Mouse (Mus musculus): ENCODE results near the gene Olfr205. TPM values are rescaled to one million over a fixed set of nuclear protein-coding genes. Genes with fewer than 3 reads are reported as not detected.
"Not testable (repeated sequence)": the region's sequence is repeated elsewhere in the genome, so short reads cannot be mapped to it uniquely, and the experiment has no call there.

Gene Olfr205
- polyA plus RNA-seq (2016; fragmentation: Nextera tagmentation; extraction: Ambion mirVana): not detected in 2 replicates

GRCm38 (mm10) chr16:59331038-59331437, at the start of gene Olfr205:
Olfr205 (minus strand) TSS chr16:59331138.
- H3K36me3 ChIP-seq: no peaks in the 10 kb centered on the region
- H3K4me2 ChIP-seq (replicated peaks): no peak within 1 kb of the TSS
- no peaks in the 10 kb centered on the region for H3K9me3 ChIP-seq
- no peak within 1 kb of the TSS for H3K9ac ChIP-seq
- no peak within 1 kb of the TSS for H3K27ac ChIP-seq
- H3K4me1 ChIP-seq: no peaks in the 10 kb centered on the region
- H3K4me3 ChIP-seq: no peak within 1 kb of the TSS
- no peak for ATAC-seq (ENCODE audit: insufficient number of reproducible peaks, insufficient read depth, low FRiP score, low TSS enrichment)
- no peaks in the 10 kb centered on the region for H3K27me3 ChIP-seq

- WGBS: 81% methylated on average over 2 of the region's 2 CpGs
- no peak for ATAC-seq (ENCODE audit: insufficient number of reproducible peaks, insufficient read depth, low FRiP score, low TSS enrichment)
- Histone ChIP-seq H3K4me3 (no peak within 1 kb of the TSS), H3K27ac (no peak within 1 kb of the TSS), H3K36me3 (no peaks in the 10 kb centered on the region), H3K9me3 (no peaks in the 10 kb centered on the region), H3K9ac (no peak within 1 kb of the TSS), H3K4me1 (no peaks in the 10 kb centered on the region), H3K4me2 (replicated peaks) (no peak within 1 kb of the TSS), H3K27me3 (no peaks in the 10 kb centered on the region)
Measured at GRCm38 (mm10) chr16:59363893-59364292, 33.0 kb upstream of the Olfr205 start, which contains the start of gene Olfr209. Olfr209 (minus strand) TSS chr16:59363993.

GRCm38 (mm10) chr16:59349146-59349545, 18.2 kb upstream of the Olfr205 start, which contains the start of gene Olfr206:
Olfr206 (minus strand) TSS chr16:59349246.
- WGBS: 82% methylated on average over 1 of the region's 1 CpGs
- H3K27me3 ChIP-seq: no peaks in the 10 kb centered on the region

GRCm38 (mm10) chr16:59323262-59323661, 7.7 kb downstream of the Olfr205 start:
- WGBS: 63% methylated on average over 1 of the region's 1 CpGs

More at GRCm38 (mm10) chr16:59349146-59349545, 18.2 kb upstream of the Olfr205 start, which contains the start of gene Olfr206:
- ATAC-seq (ENCODE audit: insufficient number of reproducible peaks, insufficient read depth, low FRiP score, low TSS enrichment): no peak
- no peak within 1 kb of the TSS for H3K27ac ChIP-seq
- no peaks in the 10 kb centered on the region for H3K36me3 ChIP-seq
- H3K4me1 ChIP-seq: no peaks in the 10 kb centered on the region
- no peak within 1 kb of the TSS for H3K4me2 ChIP-seq (replicated peaks)
- H3K9me3 ChIP-seq: no peaks in the 10 kb centered on the region
- no peak within 1 kb of the TSS for H3K9ac ChIP-seq
- H3K4me3 ChIP-seq: no peak within 1 kb of the TSS

GRCm38 (mm10) chr16:59318148-59318547, 12.8 kb downstream of the Olfr205 start, which contains the start of gene Olfr204:
Olfr204 (minus strand) TSS chr16:59318248.
- no peaks in the 10 kb centered on the region for H3K4me1 ChIP-seq
- H3K27ac ChIP-seq: no peak within 1 kb of the TSS
- H3K36me3 ChIP-seq: no peaks in the 10 kb centered on the region
- H3K4me3 ChIP-seq: no peak within 1 kb of the TSS
- H3K9ac ChIP-seq: no peak within 1 kb of the TSS
- no peaks in the 10 kb centered on the region for H3K27me3 ChIP-seq
- no peak within 1 kb of the TSS for H3K4me2 ChIP-seq (replicated peaks)
- no peak for ATAC-seq (ENCODE audit: insufficient number of reproducible peaks, insufficient read depth, low FRiP score, low TSS enrichment)
- no peaks in the 10 kb centered on the region for H3K9me3 ChIP-seq

More at GRCm38 (mm10) chr16:59323262-59323661, 7.7 kb downstream of the Olfr205 start:
- not testable (repeated sequence) for H3K9ac ChIP-seq; H3K27me3 ChIP-seq; H3K27ac ChIP-seq; H3K4me2 ChIP-seq (replicated peaks); ATAC-seq (ENCODE audit: insufficient number of reproducible peaks, insufficient read depth, low FRiP score, low TSS enrichment); H3K36me3 ChIP-seq; H3K4me1 ChIP-seq; H3K4me3 ChIP-seq; H3K9me3 ChIP-seq

GRCm38 (mm10) chr16:59298581-59298980, 32.4 kb downstream of the Olfr205 start, which contains the start of gene Olfr203:
Olfr203 (plus strand) TSS chr16:59298881.
- Histone ChIP-seq H3K27me3 (no peaks in the 10 kb centered on the region), H3K27ac (no peak within 1 kb of the TSS), H3K36me3 (no peaks in the 10 kb centered on the region), H3K4me1 (no peaks in the 10 kb centered on the region), H3K4me3 (no peak within 1 kb of the TSS), H3K9ac (no peak within 1 kb of the TSS), H3K4me2 (replicated peaks) (no peak within 1 kb of the TSS), H3K9me3 (no peaks in the 10 kb centered on the region)
- WGBS: 77% methylated on average over 2 of the region's 2 CpGs
- ATAC-seq (ENCODE audit: insufficient number of reproducible peaks, insufficient read depth, low FRiP score, low TSS enrichment): no peak

- not testable (repeated sequence) for H3K36me3 ChIP-seq; H3K9me3 ChIP-seq; H3K4me1 ChIP-seq; H3K27ac ChIP-seq; H3K4me3 ChIP-seq; H3K27me3 ChIP-seq; H3K4me2 ChIP-seq (replicated peaks); H3K9ac ChIP-seq; ATAC-seq (ENCODE audit: insufficient number of reproducible peaks, insufficient read depth, low FRiP score, low TSS enrichment)
- WGBS: 85% methylated on average over 9 of the region's 9 CpGs
Measured at GRCm38 (mm10) chr16:59287576-59287975, 43.4 kb downstream of the Olfr205 start.

- Histone ChIP-seq H3K27me3 (no peaks in the 10 kb centered on the region), H3K4me2 (replicated peaks) (no peak within 1 kb of the TSS), H3K27ac (no peak within 1 kb of the TSS), H3K36me3 (no peaks in the 10 kb centered on the region), H3K4me3 (no peak within 1 kb of the TSS), H3K9ac (no peak within 1 kb of the TSS), H3K9me3 (no peaks in the 10 kb centered on the region), H3K4me1 (no peaks in the 10 kb centered on the region)
- ATAC-seq (ENCODE audit: insufficient number of reproducible peaks, insufficient read depth, low FRiP score, low TSS enrichment): no peak
- WGBS: 78% methylated on average over 1 of the region's 1 CpGs
Measured at GRCm38 (mm10) chr16:59286693-59287092, 44.2 kb downstream of the Olfr205 start, which contains the start of gene Olfr202. Olfr202 (minus strand) TSS chr16:59286793.

- Histone ChIP-seq H3K4me1 (no peaks in the 10 kb centered on the region), H3K27me3 (no peaks in the 10 kb centered on the region), H3K36me3 (no peaks in the 10 kb centered on the region), H3K9ac (no peak overlapping the region), H3K4me3 (no peak overlapping the region), H3K27ac (no peak overlapping the region), H3K9me3 (no peaks in the 10 kb centered on the region), H3K4me2 (replicated peaks) (no peak overlapping the region)
- ATAC-seq (ENCODE audit: insufficient number of reproducible peaks, insufficient read depth, low FRiP score, low TSS enrichment): no peak
- 84% methylated on average over 1 of the region's 1 CpGs for WGBS
Measured at GRCm38 (mm10) chr16:59283476-59283875, 47.5 kb downstream of the Olfr205 start.

- no peak for ATAC-seq (ENCODE audit: insufficient number of reproducible peaks, insufficient read depth, low FRiP score, low TSS enrichment)
- no peaks in the 10 kb centered on the region for H3K4me1 ChIP-seq
- H3K4me2 ChIP-seq (replicated peaks): no peak overlapping the region
- H3K9me3 ChIP-seq: no peaks in the 10 kb centered on the region
- WGBS: 84% methylated on average over 3 of the region's 3 CpGs
- no peak overlapping the region for H3K4me3 ChIP-seq
- H3K27ac ChIP-seq: no peak overlapping the region
- no peaks in the 10 kb centered on the region for H3K36me3 ChIP-seq
- no peak overlapping the region for H3K9ac ChIP-seq
- no peaks in the 10 kb centered on the region for H3K27me3 ChIP-seq
Measured at GRCm38 (mm10) chr16:59280542-59280941, 50.4 kb downstream of the Olfr205 start.

Measured in embryonic facial prominence, embryonic 12.5 days (tissue).